In genomic region chr1:77513959-77514324, GRCm38 (mm10) we compare ENCODE assay signal across 9 mouse cellular contexts. TPM values are rescaled to one million over a fixed set of nuclear protein-coding genes. Genes with fewer than 3 reads are reported as not detected.
A peak's percentile ranks its signal among the peaks of the same experiment; 100 is the strongest.
DNase-seq lines count a peak whose midpoint lies in the region; ATAC-seq and TF ChIP-seq lines count a peak whose summit lies in the region.
"Had no signal": no experiment of that assay in that cellular context is flagged by ENCODE, and none has a peak within 500 bp of the region (broad histone marks: within the 10 kb centered on the region; RNA-seq: fewer than 3 reads in every experiment).

No protein-coding gene starts in this region.

- H3K27ac ChIP-seq in kidney, adult 2 months (ENCODE audit: insufficient read depth, low read depth, low read length), result 0 out of 2 replicates have a peak overlapping the region, but pooled peaks have one; percentile 4
- H3K27ac ChIP-seq in embryonic facial prominence, embryonic 11.5 days (replicated peaks; ENCODE audit: low read depth, low read length), result peak overlapping the region; percentile 73
- peak overlapping the region; percentile 70 for H3K27ac ChIP-seq in hindbrain, embryonic 16.5 days (ENCODE audit: low read depth, low read length)
- H3K27ac ChIP-seq in midbrain, embryonic 16.5 days (ENCODE audit: low read length), result peak overlapping the region; percentile 75

- no peaks in the 10 kb centered on the region for H3K4me1 ChIP-seq in kidney, adult 2 months (ENCODE audit: control insufficient read depth, insufficient read depth, low read length)
- H3K4me1 ChIP-seq in embryonic facial prominence, embryonic 11.5 days (ENCODE audit: control insufficient read depth, insufficient read depth, low read length), result peaks cover 3% of the 10 kb centered on the region; the same call in 1 of the 2 replicates
- peaks cover 18% of the 10 kb centered on the region for H3K4me1 ChIP-seq in hindbrain, embryonic 16.5 days (ENCODE audit: control insufficient read depth, insufficient read depth, low read depth, low read length)
- peaks cover 25% of the 10 kb centered on the region for H3K4me1 ChIP-seq in midbrain, embryonic 16.5 days (ENCODE audit: control insufficient read depth, insufficient read depth, low read length)

- peak overlapping the region; percentile 81 for H3K9ac ChIP-seq in embryonic facial prominence, embryonic 11.5 days (replicated peaks; ENCODE audit: low read length)
- peak overlapping the region; percentile 67 for H3K9ac ChIP-seq in hindbrain, embryonic 16.5 days (ENCODE audit: low read depth, low read length)
- peak overlapping the region; percentile 78 for H3K9ac ChIP-seq in midbrain, embryonic 16.5 days (ENCODE audit: low read depth, low read length)

- TF ChIP-seq CTCF in kidney, adult 2 months (conservative IDR thresholded peaks at IDR 0.05; ENCODE audit: insufficient read depth, insufficient read length, low read depth, low read length), result no peak

- no peaks in the 10 kb centered on the region for H3K9me3 ChIP-seq in embryonic facial prominence, embryonic 11.5 days (replicated peaks; ENCODE audit: control insufficient read depth, low read length)
- no peaks in the 10 kb centered on the region for H3K9me3 ChIP-seq in hindbrain, embryonic 16.5 days (ENCODE audit: control insufficient read depth, low read length)
- no peaks in the 10 kb centered on the region for H3K9me3 ChIP-seq in midbrain, embryonic 16.5 days (replicated peaks; ENCODE audit: control insufficient read depth, low read length, poor library complexity, severe bottlenecking)

- H3K36me3 ChIP-seq in kidney, adult 2 months (ENCODE audit: control insufficient read depth, insufficient read depth, low read length), result no peaks in the 10 kb centered on the region
- H3K36me3 ChIP-seq in embryonic facial prominence, embryonic 11.5 days (replicated peaks; ENCODE audit: control insufficient read depth, insufficient read depth, low read depth, low read length), result no peaks in the 10 kb centered on the region
- H3K36me3 ChIP-seq in hindbrain, embryonic 16.5 days (ENCODE audit: control insufficient read depth, insufficient read depth, low read length), result no peaks in the 10 kb centered on the region
- no peaks in the 10 kb centered on the region for H3K36me3 ChIP-seq in midbrain, embryonic 16.5 days (ENCODE audit: control insufficient read depth, insufficient read depth, low read length)

- WGBS in kidney, adult 2 months, result 5% methylated on average over 9 of the region's 9 CpGs
- 0% methylated on average over 9 of the region's 9 CpGs for WGBS in embryonic facial prominence, embryonic 11.5 days
- 0% methylated on average over 9 of the region's 9 CpGs for WGBS in hindbrain, embryonic 16.5 days
- 1% methylated on average over 9 of the region's 9 CpGs for WGBS in midbrain, embryonic 16.5 days

- no peak for ATAC-seq in embryonic facial prominence, embryonic 11.5 days (replicated peaks; ENCODE audit: insufficient number of reproducible peaks, low FRiP score, low TSS enrichment, low read depth)
- ATAC-seq in hindbrain, embryonic 16.5 days, result no peak
- ATAC-seq in midbrain, embryonic 16.5 days, result no peak
- no peak for ATAC-seq in monocyte, adult 5-6 weeks (replicated peaks; ENCODE audit: insufficient number of reproducible peaks, low FRiP score, low TSS enrichment, poor library complexity, severe bottlenecking)

- DNase-seq in kidney, adult 2 months, result no peak
- DNase-seq in kidney, postnatal 14 days, result no peak
- DNase-seq in embryonic facial prominence, embryonic 11.5 days (ENCODE audit: low spot score), result peak; percentile 20
- no peak for DNase-seq in spleen, adult 18-20 months
- DNase-seq in layer of hippocampus, adult 18-20 months (ENCODE audit: low spot score in 2 of 2), result no peak

- H3K27me3 ChIP-seq in kidney, adult 2 months (replicated peaks; ENCODE audit: control insufficient read depth, insufficient read depth, low read length), result no peaks in the 10 kb centered on the region
- no peaks in the 10 kb centered on the region for H3K27me3 ChIP-seq in embryonic facial prominence, embryonic 11.5 days (ENCODE audit: control insufficient read depth, insufficient read depth, low read length)
- H3K27me3 ChIP-seq in hindbrain, embryonic 16.5 days (replicated peaks; ENCODE audit: control insufficient read depth, insufficient read depth, low read length), result no peaks in the 10 kb centered on the region
- H3K27me3 ChIP-seq in midbrain, embryonic 16.5 days (ENCODE audit: control insufficient read depth, insufficient read depth, low read depth, low read length), result no peaks in the 10 kb centered on the region

- H3K4me3 ChIP-seq in kidney, adult 2 months (ENCODE audit: insufficient read depth, low read depth, low read length), result peak overlapping the region; percentile 64
- H3K4me3 ChIP-seq in embryonic facial prominence, embryonic 11.5 days (ENCODE audit: low read depth, low read length), result peak overlapping the region; percentile 73
- H3K4me3 ChIP-seq in hindbrain, embryonic 16.5 days (ENCODE audit: low read length), result peak overlapping the region; percentile 48
- H3K4me3 ChIP-seq in midbrain, embryonic 16.5 days (ENCODE audit: low read depth, low read length), result peak overlapping the region; percentile 57

- peak overlapping the region; percentile 71 for H3K4me2 ChIP-seq in embryonic facial prominence, embryonic 11.5 days (ENCODE audit: low read depth, low read length)
- H3K4me2 ChIP-seq in hindbrain, embryonic 16.5 days (ENCODE audit: low read length), result peak overlapping the region; percentile 96
- peak overlapping the region; percentile 82 for H3K4me2 ChIP-seq in midbrain, embryonic 16.5 days (ENCODE audit: low read length)

- no peak for TF ChIP-seq POLR2A in kidney, adult 2 months (IDR thresholded peaks at IDR 0.05; ENCODE audit: low read depth, low read length)

RNA-seq across cellular contexts. Expression of gene Epha4, which starts 0.9 kb away (rescaled TPM):
- 5.1 and 5.2 TPM in 2 replicates for polyA plus RNA-seq in kidney, adult 2 months (2012; rRNA removed)
- 28.8 and 30.4 TPM in 2 replicates for polyA plus RNA-seq in embryonic facial prominence, embryonic 11.5 days (2014; fragmentation: Nextera tagmentation; extraction: Ambion mirVana)
- polyA plus RNA-seq in hindbrain, embryonic 16.5 days (2015; fragmentation: Nextera tagmentation; extraction: Ambion mirVana), result 37.7 and 40.8 TPM in 2 replicates
- 30.4 and 36.8 TPM in 2 replicates for polyA plus RNA-seq in midbrain, embryonic 16.5 days (2015; fragmentation: Nextera tagmentation; extraction: Ambion mirVana)
- 100 to 1,000 TPM; 274 to 323 TPM for total RNA-seq in layer of hippocampus, adult 18-20 months (2021)
- total RNA-seq in monocyte, adult 5-6 weeks (2017), result 8.4 to 15.1 TPM (median 10.3 TPM) in 3 replicates
- total RNA-seq: MEL had no signal

Comparison
In these comparisons a context has a peak if more than half of its experiments do, and no peak if none do; other contexts are left out.
1. H3K27ac ChIP-seq: peak in every context shown above with its lines; median percentile 75 in midbrain, embryonic 16.5 days; 73 in embryonic facial prominence, embryonic 11.5 days; 70 in hindbrain, embryonic 16.5 days; 4 in kidney, adult 2 months.